Mouse (Mus musculus) neural tube, embryonic 10.5 days (tissue): ENCODE measurements around the gene Zfp664.
A peak's percentile ranks its signal among the peaks of the same experiment; 100 is the strongest.

Source experiments
- DNase-seq: peaks from one replicate; pipeline ENCODE4 v3.0.0-alpha.2; 2017; ENCODE audit warnings: low spot score; ENCODE audit errors: extremely low spot score

The Zfp664 gene

DNA sequence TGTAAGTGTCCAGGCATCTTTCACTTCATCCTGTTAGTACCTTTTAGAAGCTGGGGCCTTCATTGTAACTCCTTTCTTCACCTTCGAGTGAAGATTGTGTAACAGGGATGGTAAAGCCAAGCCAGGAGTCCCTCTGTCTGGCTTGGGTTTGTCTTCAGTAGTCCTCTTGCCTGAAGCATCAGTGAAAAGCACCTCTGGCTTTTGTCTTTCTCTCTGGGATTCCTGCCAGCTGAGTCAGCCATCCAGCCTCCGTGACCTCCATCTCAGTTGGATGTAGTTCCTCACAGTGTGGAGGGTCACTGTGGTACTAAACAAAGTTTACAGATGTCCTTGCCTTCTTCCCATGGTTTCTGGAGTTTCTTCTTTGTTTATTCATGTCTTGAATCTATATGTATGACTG, 9.5 kb downstream of the Zfp664 start:
- no peak for DNase-seq

- DNase-seq, result no peak
Observed at GRCm38 (mm10) chr5:124873096-124873495, 10.6 kb downstream of the Zfp664 start.

GRCm38 (mm10) chr5:124873890-124874601, 11.6 kb downstream of the Zfp664 start:
- no peak for DNase-seq

DNA sequence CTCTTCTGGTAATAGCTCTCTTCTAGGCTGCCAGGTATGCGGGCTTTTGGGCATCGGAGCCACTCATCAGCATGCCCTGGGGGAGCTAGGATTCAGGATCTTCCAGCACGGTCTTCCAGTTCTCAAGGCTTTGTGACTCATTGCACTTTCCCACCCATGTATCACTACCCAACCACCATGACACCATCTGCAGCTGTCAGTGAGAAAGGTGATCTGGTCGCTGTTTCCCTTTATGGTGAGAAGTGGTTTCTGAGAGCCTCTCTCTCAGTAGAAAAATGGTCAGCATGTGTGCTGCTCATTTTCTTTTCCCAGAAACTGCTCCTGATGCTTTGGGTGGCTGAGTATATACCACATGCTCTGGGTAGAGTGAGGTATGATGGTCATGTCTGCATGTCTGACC, 16.8 kb downstream of the Zfp664 start:
- DNase-seq, result no peak

GRCm38 (mm10) chr5:124879801-124880200, 17.3 kb downstream of the Zfp664 start:
- no peak for DNase-seq

DNA sequence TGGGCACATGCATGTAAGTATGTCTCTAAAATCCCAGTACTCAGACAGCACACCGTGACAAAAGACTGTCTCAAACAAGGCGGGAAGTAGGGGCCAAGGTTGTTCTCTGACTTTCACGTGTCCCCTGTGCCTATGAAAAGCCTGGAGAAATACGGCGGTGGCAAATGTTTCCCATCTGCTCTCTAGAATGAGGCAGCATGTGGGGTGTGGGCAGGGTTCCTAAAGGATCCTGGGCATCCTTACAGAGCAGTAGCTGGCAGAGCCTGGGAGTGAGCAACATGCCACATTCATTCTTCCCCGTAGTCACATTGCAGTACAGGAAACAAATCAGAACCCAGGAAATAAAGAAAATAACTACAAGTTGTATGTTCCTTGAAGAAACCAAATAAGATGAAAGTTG, 21.4 kb downstream of the Zfp664 start:
- no peak for DNase-seq

DNA sequence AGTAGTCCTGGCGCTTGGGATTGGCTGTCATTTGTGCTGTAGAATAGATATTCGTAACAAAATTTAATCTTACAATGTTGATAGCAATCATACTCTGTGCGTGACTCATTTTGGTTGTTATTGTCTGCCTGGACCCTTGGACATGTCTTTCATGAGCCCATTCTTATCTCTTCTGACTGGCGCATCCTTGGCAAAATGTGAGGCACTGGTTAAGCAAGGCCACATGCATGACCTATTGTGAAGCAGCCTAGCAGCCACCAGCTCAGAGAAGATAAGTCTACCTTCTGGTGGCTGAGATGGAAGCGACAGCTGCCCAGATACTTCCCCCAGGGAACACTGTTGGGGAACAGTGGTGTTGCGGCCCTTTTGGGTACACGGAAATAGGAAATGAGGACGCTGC, 26.2 kb downstream of the Zfp664 start:
- DNase-seq, result no peak

- no peak for DNase-seq
Observed at GRCm38 (mm10) chr5:124891921-124892370, 29.5 kb downstream of the Zfp664 start.

- DNase-seq, result no peak
Observed at GRCm38 (mm10) chr5:124896135-124896534, 33.6 kb downstream of the Zfp664 start.

- peak; percentile 91 for DNase-seq
Observed at GRCm38 (mm10) chr5:124899945-124900631, 37.6 kb downstream of the Zfp664 start.

DNA sequence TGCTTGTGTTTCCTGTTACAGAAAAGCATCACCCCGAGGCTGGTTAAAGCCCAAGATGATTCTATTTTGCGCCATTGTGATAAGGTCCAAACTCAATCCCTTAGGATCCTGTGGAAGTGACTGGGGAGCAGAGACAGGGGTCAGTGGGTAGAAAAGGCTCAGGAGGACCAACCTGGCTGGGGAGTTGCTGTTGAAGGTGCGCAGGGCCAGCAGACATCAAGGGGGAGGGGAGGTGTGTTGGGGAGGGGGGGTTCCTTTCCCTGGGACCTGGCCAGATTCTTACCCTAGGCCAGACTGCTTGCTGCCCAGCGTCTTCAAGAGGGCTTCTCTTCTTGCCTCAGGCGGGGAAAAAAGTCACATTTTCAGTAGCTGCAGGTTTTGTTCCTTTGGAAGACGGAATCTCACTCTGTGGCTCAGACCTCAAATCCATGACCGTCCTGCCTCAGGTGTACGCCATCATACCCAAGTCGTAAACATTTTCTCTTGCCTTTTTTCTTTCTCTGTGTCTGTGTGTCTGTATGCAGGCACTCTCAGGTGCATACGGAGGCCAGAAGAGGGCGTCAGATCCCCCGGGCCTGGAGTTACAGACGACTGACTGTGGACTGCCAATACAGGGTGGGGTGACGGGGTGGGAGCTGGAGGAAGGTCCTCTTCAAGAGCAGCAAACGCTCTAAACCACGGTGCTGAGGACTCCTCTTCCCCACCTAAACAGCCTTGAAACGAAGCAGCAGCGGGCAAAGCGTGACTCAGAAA, 38.4 kb downstream of the Zfp664 start:
- DNase-seq, result no peak

DNA sequence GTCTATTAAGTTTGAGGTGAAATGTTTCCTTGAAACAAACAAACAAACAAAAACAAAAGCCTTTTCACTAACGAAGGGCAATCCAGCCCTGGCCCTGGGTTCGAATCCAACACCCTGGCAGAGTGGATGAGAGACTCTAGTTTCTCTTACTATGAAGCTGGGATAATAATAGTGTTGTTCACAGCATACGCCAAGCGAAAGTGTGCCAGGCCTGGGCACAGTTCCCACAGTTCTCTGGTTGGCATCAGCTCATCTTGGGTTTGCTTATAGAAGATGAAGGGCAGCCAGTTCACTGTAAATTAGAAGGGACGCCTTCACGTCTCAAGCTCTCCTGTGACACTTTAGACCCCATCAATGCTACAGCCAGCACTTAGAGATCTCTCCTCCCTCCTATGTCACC, 39.2 kb downstream of the Zfp664 start:
- no peak for DNase-seq

DNA sequence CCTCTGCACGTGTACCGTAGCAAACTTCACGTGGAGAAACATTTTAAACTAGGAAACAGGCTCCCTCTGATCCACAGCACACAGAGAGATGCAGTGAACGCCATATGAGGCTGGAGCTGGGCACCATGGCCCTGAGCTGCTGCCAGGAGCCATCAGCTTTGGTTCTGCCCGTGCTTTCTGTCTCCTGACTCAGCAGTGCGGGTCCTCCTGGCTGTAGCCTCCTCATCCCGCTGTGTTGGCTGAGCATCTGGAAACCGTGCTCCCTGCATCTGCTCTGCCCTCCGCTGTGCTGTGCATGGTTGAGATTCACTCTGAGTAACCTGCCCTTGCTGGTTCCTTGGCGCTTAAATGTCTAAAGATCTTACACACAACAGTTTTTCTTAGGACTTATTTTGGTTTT, 39.7 kb downstream of the Zfp664 start:
- no peak for DNase-seq

DNA sequence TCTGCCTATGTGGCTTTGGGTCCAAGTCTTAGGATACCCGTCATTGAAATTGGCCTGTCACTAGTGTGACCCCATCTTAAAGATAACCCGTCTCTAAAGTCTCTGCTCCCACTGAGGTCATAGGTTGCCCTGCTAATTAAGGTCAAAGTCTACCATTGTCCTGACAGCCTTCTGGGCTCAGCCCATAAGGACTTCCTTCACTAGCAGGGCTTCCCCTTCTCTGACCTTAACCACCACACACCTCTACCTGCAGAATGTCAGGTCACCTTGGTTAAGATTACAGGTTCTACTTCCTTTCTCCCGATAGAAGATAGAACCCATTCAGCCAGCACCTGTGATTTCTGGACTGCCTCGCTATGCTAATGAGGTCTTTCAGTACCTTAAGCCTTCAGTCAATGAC, 41.4 kb downstream of the Zfp664 start:
- no peak for DNase-seq

GRCm38 (mm10) chr5:124906890-124907289, 44.4 kb downstream of the Zfp664 start:
- no peak for DNase-seq

DNA sequence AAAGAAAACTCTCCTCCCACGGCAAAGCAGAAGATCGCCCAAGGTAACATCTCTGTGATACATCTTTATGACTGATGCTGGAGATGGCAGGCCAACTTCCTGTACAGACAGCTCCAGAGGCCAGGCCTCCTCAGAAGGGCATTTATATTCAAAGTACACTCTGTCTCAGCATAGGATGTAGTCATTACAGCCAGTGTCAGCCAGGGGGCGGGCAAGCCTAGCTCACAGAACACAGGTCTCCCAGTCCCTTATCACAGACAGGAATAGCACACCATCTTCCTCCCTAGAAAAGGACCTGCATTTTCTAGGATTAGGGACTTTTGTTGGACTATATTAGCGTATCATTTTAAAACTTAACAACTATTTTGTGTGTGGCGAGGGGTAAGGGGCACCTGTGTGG, 46.4 kb downstream of the Zfp664 start:
- DNase-seq, result peak; percentile 80

- DNase-seq, result no peak
Observed at GRCm38 (mm10) chr5:124912276-124912675, 49.8 kb downstream of the Zfp664 start.

DNA sequence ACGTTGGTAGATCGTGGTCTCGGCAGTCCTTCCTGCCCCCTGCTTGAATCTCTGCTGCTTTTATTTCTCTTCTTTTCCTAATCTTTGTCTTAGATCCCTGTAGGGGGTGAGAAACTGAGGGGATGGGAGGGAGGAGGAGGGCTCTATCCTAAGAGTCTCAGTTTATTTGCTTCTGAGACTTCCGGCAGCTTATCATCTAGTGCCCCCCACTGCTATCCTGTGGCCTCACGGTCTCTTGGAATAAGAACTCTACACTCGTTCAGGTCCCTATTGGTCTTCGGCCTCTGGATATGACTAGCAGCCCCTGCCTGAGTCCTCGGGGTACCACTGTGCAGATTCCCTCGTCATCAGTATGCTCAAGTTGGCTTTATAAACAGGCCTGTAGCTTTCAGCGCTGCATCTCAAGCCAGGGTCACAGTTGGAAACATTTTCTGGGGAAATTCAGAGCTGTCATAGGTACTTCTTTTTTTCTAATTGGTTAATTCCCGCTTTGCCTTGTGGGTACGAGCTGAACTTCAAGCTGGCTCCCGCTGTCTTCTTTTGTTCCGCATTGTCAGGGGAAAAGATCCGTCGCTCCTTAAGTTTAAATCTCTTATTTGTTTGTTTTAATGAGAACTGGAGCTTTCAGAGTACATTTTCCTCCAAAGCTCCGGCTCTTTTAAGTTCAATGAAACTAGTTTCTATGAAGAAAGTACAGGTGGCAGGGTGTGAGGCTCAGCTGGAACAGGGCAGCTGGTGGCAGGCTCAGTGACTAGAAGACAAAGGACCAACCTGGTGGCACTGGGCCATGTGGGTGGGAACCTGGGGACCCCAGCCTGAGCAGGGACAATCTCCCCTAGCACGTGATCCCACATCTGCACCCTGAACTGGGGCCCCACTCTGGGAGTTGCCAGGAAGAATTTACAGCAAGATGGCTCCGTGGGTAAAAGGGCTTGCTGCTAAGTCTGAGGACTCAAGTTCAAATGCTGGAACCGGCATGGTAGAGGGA, 50.7 kb downstream of the Zfp664 start:
- DNase-seq, result no peak

DNA sequence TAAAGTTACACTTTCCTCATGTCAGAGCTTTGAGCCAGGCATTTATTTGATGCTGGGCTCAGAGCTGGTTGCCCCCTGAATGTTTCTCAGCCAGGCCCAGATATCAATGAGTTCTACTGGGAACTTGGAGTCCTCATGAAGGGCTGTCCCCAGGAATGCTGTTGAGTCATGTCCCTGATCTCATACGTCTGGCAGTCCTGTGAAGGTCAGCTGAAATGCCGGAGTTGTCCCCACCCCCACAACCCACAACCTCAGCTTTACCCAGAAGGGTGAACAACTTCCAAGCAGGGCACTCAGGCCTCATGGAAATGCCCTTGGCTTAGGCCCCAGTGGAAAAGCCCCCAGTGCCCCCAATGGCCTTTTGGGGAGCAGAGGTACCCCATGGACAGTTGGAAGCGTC, 57.3 kb downstream of the Zfp664 start:
- no peak for DNase-seq

DNA sequence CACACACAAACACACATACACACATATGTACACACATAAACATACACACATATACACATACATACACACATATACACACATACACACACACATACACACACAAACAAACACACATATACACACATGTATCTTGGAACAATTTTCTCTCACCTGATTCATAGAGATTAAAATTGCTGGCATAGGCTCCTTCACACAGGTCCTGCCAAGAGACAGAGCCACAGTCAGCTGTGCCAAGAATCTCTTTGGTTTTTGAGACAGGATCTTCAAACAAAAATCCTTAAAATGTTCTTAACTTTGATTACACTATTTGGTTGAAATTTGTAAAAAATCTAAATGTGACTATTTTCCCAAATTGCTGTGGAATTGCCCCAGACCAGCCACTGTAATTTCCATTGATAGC, 58.9 kb downstream of the Zfp664 start:
- no peak for DNase-seq
